Mouse (Mus musculus) adrenal gland, adult 8-10 months (tissue): ENCODE results near the gene Gpat2. TPM values are rescaled to one million over a fixed set of nuclear protein-coding genes. Genes with fewer than 3 reads are reported as not detected.

ENCODE experiments used
- total RNA-seq, 4 experiments: library from RNA; stranded (reverse); gene quantifications; 2 replicates each; pipeline ENCODE4 v1.2.4; 2022

The Gpat2 gene
- total RNA-seq, 4 experiments from 2014 or later = 0.17 to 0.94 (median 0.71) TPM; not detected in 1

Other genes with a start within 250 kb of the Gpat2 start
- 1 to 10 TPM; 1.1 to 2.5 (median 1.9) TPM for gene 1810024B03Rik, start 216.9 kb upstream of the Gpat2 start, total RNA-seq
- gene Snrnp200, start 216.8 kb upstream of the Gpat2 start, total RNA-seq = 100 to 1,000 TPM in 2 of 4 experiments, 10 to 100 TPM in 2; 81.3 to 110 (median 95.1) TPM
- gene Ciao1, start 177.4 kb upstream of the Gpat2 start, total RNA-seq = 100 to 1,000 TPM; 121 to 155 (median 131) TPM
- 10 to 100 TPM; 80.3 to 95.7 (median 89.0) TPM for gene Tmem127, start 177.3 kb upstream of the Gpat2 start, total RNA-seq
- gene Stard7, start 155.0 kb upstream of the Gpat2 start, total RNA-seq = 100 to 1,000 TPM; 108 to 147 (median 121) TPM
- under 1 TPM; 0.91 to 0.96 (median 0.92) TPM for gene Dusp2, start 89.0 kb upstream of the Gpat2 start, total RNA-seq
- gene Astl, start 86.6 kb upstream of the Gpat2 start, total RNA-seq = not detected
- gene Adra2b, start 62.0 kb upstream of the Gpat2 start, total RNA-seq = 1 to 10 TPM; 1.1 to 1.7 (median 1.6) TPM
- 10 to 100 TPM; 50.4 to 65.8 (median 54.9) TPM for gene Fahd2a, start 19.4 kb downstream of the Gpat2 start, total RNA-seq
- 10 to 100 TPM in 2 of 4 experiments, 1 to 10 TPM in 2; 7.8 to 10.2 (median 9.1) TPM for gene Kcnip3, start 96.9 kb downstream of the Gpat2 start, total RNA-seq
- gene Prom2, start 116.3 kb downstream of the Gpat2 start, total RNA-seq = 1 to 10 TPM in 2 of 4 experiments, under 1 TPM in 2; 0.80 to 1.8 (median 1.3) TPM
- 1 to 10 TPM; 3.7 to 4.7 (median 4.4) TPM for gene Zfp661, start 161.9 kb downstream of the Gpat2 start, total RNA-seq
- 100 to 1,000 TPM in 1 of 4 experiments, 10 to 100 TPM in 3; 87.0 to 107 (median 96.0) TPM for gene Mrps5, start 162.0 kb downstream of the Gpat2 start, total RNA-seq
- 10 to 100 TPM in 2 of 4 experiments, 1 to 10 TPM in 2; 6.6 to 12.0 (median 9.1) TPM for gene Mal, start 231.5 kb downstream of the Gpat2 start, total RNA-seq